Mouse (Mus musculus): ENCODE results near the gene Larp1b. TPM values are rescaled to one million over a fixed set of nuclear protein-coding genes. Genes with fewer than 3 reads are reported as not detected.

The Larp1b gene
- polyA plus RNA-seq, 1 experiment: 21.8 TPM

DNA sequence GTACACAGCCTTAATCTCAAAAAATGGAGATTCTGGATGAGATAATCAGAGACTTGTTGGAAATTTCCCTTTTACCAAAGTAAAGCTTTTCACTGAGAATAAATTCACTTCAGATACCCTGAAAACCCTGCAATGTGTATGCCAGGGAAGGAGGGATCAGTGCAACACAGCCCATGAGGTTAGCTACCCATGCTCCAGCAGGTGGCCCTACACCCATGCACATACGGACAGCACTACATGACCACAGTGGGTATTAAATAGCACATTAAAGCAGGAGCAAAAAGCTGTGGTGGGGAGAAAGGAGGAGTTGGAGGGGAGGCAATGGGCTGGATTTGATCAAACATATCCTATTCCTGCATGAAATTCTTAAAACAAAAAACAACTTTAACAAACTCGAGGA is 120.9 kb downstream of the Larp1b start:
- no peak for TF ChIP-seq POLR2A (IDR thresholded peaks at IDR 0.05; ENCODE audit: extremely low read depth, insufficient read depth, low read length)
- TF ChIP-seq CTCF (IDR thresholded peaks at IDR 0.05; ENCODE audit: extremely low read depth, insufficient read depth, low read length): 0 out of 2 replicates have a peak, but pooled peaks have one; percentile 21
- Histone ChIP-seq H3K27ac (ENCODE audit: insufficient read depth, low read length) (no peak overlapping the region), H3K4me3 (ENCODE audit: insufficient read depth, low read length) (no peak overlapping the region), H3K4me1 (ENCODE audit: control insufficient read depth, insufficient read depth, low read length) (no peaks in the 10 kb centered on the region)

DNA sequence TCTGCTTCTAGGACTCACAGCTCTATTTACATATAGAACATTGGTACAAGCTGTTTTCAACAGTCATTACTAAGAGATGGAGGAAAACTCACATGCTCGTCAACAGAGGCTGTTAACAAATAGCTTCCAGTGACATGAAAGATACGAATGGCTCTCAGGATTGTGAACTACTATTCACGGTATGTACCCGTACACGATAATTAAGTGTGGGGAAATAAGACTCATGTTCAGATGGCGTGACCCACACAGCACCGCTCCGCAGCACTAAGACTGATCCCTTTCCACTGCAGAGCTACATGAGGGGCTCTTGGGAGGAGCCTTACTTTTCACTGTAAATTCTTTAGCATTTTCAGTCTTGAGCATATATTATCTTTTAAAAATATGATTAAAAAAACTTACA is 125.7 kb downstream of the Larp1b start:
- TF ChIP-seq POLR2A (IDR thresholded peaks at IDR 0.05; ENCODE audit: extremely low read depth, insufficient read depth, low read length): no peak
- TF ChIP-seq CTCF (IDR thresholded peaks at IDR 0.05; ENCODE audit: extremely low read depth, insufficient read depth, low read length): no peak
- H3K27ac ChIP-seq (ENCODE audit: insufficient read depth, low read length): no peak overlapping the region
- H3K4me1 ChIP-seq (ENCODE audit: control insufficient read depth, insufficient read depth, low read length): peaks cover 2% of the 10 kb centered on the region; the same call in 1 of the 2 replicates
- H3K4me3 ChIP-seq (ENCODE audit: insufficient read depth, low read length): no peak overlapping the region

DNA sequence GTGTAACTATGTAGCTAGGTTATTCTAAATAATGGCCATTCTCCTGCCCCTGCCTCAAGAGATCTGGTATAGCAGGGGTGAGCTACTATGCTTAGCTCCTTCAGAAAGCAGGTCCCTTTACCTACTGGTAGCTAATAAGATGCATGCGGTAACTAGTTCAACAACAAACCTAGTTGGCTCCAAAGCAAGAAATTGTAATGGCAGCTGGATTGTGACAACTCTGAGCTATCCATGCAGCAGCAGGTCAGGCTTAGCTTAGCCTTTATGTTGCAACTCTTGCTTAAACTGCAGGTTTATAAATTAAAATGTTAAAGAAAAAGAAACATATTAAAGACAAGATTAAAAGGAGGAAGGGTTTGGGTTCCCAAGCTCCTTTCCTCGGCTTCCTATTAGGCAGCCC is 129.0 kb downstream of the Larp1b start:
- no peak for TF ChIP-seq POLR2A (IDR thresholded peaks at IDR 0.05; ENCODE audit: extremely low read depth, insufficient read depth, low read length)
- TF ChIP-seq CTCF (IDR thresholded peaks at IDR 0.05; ENCODE audit: extremely low read depth, insufficient read depth, low read length): no peak
- H3K4me3 ChIP-seq (ENCODE audit: insufficient read depth, low read length): no peak overlapping the region
- H3K4me1 ChIP-seq (ENCODE audit: control insufficient read depth, insufficient read depth, low read length): peaks cover 2% of the 10 kb centered on the region; the same call in 1 of the 2 replicates
- no peak overlapping the region for H3K27ac ChIP-seq (ENCODE audit: insufficient read depth, low read length)

DNA sequence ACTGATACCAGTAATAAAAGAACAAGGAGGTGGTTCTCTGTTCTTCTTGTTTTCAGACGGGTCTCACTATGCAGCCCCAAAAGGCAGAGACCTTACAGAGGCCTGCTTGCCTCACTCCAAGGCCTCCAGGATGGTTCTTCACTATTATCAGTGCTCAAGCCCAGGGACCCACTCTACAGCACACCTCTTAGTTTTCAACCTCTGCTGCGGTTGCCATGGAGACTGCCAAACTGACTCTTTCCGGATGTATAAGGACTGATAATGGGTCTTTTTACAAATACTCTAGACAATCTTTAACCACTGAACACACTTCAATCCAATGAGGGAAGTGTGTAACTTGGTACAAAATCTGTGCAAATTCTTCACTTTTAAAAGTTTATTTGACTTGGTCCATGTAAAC is 131.1 kb downstream of the Larp1b start:
- Histone ChIP-seq H3K4me1 (ENCODE audit: control insufficient read depth, insufficient read depth, low read length) (peaks cover 1% of the 10 kb centered on the region; the same call in 1 of the 2 replicates), H3K4me3 (ENCODE audit: insufficient read depth, low read length) (no peak overlapping the region), H3K27ac (ENCODE audit: insufficient read depth, low read length) (no peak overlapping the region)
- no peak for TF ChIP-seq POLR2A (IDR thresholded peaks at IDR 0.05; ENCODE audit: extremely low read depth, insufficient read depth, low read length)
- TF ChIP-seq CTCF (IDR thresholded peaks at IDR 0.05; ENCODE audit: extremely low read depth, insufficient read depth, low read length): no peak

DNA sequence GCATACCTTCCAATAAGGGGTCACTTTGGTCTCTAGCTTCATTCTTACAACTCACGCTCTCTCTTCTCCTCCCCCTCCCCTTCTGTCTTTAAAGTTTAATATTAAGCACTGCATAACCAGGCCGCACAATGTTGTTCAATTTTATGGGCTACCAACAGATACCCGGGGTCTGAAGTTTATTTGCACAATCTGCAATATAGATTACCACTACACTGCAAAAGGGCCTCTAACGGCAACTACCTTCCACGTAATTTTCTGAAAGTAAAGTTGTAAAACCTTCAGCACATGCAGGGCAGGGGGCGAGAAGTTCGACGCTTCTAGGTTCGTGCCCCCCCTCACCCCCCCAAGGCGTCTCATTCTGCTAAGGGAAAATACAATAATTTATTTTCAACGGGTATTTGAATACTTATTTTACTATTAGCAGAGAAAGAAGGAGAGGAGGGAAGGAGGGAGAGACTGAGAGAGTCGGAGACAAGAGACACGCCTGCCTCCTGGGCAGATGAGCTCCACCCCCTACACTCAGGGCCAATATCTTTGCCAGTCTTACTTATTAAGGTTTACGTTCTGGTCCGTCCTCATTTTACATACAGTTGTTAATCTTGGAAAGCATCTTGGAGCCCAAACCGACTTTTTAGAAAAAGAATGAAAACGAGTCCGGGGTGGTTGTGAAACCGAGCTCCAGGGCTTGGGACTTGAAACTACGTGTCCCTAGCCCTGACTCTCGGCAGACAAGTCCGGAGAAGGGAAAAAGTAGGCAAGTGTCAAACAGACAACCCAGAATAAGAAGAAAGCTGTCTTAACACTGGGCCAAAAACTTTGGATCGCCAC is 132.1 kb downstream of the Larp1b start:
- H3K27ac ChIP-seq (ENCODE audit: insufficient read depth, low read length): no peak overlapping the region

DNA sequence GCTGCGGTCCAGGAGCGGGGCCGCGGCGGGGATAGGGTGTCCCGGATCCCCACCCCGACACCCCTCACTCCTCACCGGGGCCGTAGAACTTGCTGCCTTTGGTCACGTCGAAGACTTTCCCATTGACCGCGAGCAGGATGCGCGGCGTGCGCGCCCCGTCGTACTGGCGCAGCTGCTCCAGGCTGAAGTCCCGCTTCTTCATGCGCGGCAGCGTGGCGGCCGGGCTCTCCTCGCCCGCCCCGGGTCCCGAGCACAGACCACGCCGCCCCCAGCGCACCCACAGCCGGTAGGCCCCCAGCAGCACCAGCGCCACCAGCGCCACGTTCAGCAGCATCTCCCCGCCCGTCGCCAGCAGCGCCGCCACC is 132.9 kb downstream of the Larp1b start:
- H3K4me1 ChIP-seq (ENCODE audit: control insufficient read depth, insufficient read depth, low read length): no peaks in the 10 kb centered on the region
- H3K27ac ChIP-seq (ENCODE audit: insufficient read depth, low read length): peak overlapping the region; percentile 86
- H3K4me3 ChIP-seq (ENCODE audit: insufficient read depth, low read length): peak overlapping the region; percentile 70
- TF ChIP-seq CTCF (IDR thresholded peaks at IDR 0.05; ENCODE audit: extremely low read depth, insufficient read depth, low read length): no peak
- no peak for TF ChIP-seq POLR2A (IDR thresholded peaks at IDR 0.05; ENCODE audit: extremely low read depth, insufficient read depth, low read length)

More for the DNA sequence above, 132.1 kb downstream of the Larp1b start:
- TF ChIP-seq POLR2A (IDR thresholded peaks at IDR 0.05; ENCODE audit: extremely low read depth, insufficient read depth, low read length) (no peak), CTCF (IDR thresholded peaks at IDR 0.05; ENCODE audit: extremely low read depth, insufficient read depth, low read length) (no peak)
- peak overlapping the region; percentile 70 for H3K4me3 ChIP-seq (ENCODE audit: insufficient read depth, low read length)
- no peaks in the 10 kb centered on the region for H3K4me1 ChIP-seq (ENCODE audit: control insufficient read depth, insufficient read depth, low read length)

DNA sequence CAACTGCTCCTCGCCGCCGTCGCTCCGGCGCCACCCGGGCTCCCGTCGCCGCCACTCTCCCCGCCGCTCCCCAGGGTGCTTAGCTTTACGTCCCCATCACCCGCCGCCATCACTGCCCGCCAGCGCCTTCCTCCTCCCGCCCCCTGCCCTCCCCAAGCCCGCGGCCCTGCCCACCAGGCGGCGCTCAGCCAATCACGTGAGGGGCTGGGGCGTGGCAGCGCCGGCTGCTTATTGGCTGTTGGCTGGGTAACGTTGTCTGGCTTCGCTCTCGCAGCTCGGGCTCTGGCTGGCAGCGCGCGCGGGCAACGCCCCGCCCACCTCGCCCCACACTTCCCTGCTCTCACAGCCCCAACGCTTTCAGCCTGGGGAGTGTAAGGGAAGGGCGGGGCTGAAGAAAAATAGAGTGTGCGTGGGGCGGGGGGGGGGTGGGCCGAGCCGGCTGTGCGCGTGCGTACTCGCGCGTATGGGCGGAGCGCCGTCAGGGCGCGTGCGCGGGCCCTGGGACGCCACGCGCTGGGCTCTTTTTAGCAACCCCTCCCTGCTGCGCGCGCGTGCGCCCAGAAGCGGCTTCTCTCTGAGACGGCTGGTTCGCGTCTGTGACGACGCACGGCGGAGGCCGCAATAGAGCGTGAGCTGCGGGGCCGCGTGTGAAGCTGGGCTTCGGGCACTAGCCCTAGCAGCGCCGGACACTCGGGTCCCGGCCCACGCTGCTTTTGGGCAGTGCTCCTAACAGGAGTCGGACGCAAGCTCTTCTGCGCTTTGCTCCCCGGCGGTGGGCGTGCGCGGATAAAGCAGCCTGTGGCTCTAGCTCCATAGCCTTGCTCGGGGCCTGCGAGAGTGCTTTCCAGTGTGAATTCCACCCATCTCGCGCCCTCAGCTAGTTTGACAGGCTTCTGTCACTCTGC is 133.5 kb downstream of the Larp1b start, which contains the start of gene Pgrmc2:
Gene Pgrmc2, minus strand, starts transcription at position 162 of the 905 bp plus-strand sequence.
- TF ChIP-seq POLR2A (IDR thresholded peaks at IDR 0.05; ENCODE audit: extremely low read depth, insufficient read depth, low read length) (peak; percentile 89), CTCF (IDR thresholded peaks at IDR 0.05; ENCODE audit: extremely low read depth, insufficient read depth, low read length) (no peak)
- Histone ChIP-seq H3K4me1 (ENCODE audit: control insufficient read depth, insufficient read depth, low read length) (no peaks in the 10 kb centered on the region), H3K27ac (ENCODE audit: insufficient read depth, low read length) (peak within 1 kb of the TSS; percentile 93), H3K4me3 (ENCODE audit: insufficient read depth, low read length) (peak within 1 kb of the TSS; percentile 70)

DNA sequence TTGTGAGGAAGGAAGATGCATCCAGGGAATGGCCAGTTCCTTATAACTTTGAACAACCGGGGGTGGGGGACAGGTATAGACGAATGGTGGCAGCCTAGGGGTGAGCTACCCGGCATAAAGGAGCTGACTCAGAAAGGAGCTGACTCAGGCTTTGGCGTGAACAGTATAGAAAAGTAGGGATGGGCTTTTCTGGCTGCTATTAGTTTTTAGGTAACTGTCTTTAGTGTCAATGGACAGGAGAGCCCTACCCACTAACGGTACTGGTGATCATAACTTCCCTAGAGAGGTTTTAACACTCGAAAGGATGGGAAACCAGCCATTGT is 134.1 kb downstream of the Larp1b start:
- peak overlapping the region; percentile 70 for H3K4me3 ChIP-seq (ENCODE audit: insufficient read depth, low read length)
- peak overlapping the region; percentile 93 for H3K27ac ChIP-seq (ENCODE audit: insufficient read depth, low read length)
- TF ChIP-seq CTCF (IDR thresholded peaks at IDR 0.05; ENCODE audit: extremely low read depth, insufficient read depth, low read length): no peak
- no peaks in the 10 kb centered on the region for H3K4me1 ChIP-seq (ENCODE audit: control insufficient read depth, insufficient read depth, low read length)

DNA sequence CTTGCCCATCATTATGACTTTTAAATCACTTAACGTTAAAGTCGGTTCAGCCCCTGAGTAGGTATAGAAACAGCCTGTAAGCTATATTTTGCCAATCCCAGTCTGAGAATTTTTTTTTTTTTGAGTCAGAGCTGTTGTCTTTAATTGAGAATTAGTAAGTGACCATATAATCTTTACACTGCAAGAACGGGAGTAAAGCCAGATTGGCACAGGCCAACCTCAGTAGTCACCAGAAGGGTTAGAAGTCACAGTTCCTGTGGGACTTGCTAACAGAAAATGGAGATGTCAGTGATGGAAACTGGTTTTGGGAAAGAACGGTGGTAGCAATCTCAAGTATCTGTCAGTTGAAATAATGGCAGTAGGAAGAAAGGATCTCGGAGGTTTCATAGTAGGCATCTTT is 134.8 kb downstream of the Larp1b start:
- no peaks in the 10 kb centered on the region for H3K4me1 ChIP-seq (ENCODE audit: control insufficient read depth, insufficient read depth, low read length)
- H3K27ac ChIP-seq (ENCODE audit: insufficient read depth, low read length): no peak overlapping the region
- no peak overlapping the region; the same call in 1 of the 2 replicates for H3K4me3 ChIP-seq (ENCODE audit: insufficient read depth, low read length)
- TF ChIP-seq POLR2A (IDR thresholded peaks at IDR 0.05; ENCODE audit: extremely low read depth, insufficient read depth, low read length): no peak
- no peak for TF ChIP-seq CTCF (IDR thresholded peaks at IDR 0.05; ENCODE audit: extremely low read depth, insufficient read depth, low read length)

All from cortical plate, adult 2 months (tissue).